Mouse (Mus musculus): ENCODE data around the gene Mlx.
A peak's percentile ranks its signal among the peaks of the same experiment; 100 is the strongest.

Gene Mlx

GRCm38 (mm10) chr11:101065002-101065401 is 22.1 kb upstream of the Mlx start:
- DNase-seq (ENCODE audit: low spot score in 2 of 2) = no peak

- DNase-seq (ENCODE audit: low spot score in 2 of 2) = peak; percentile 66 to 83
Measured at GRCm38 (mm10) chr11:101066549-101067412, 20.3 kb upstream of the Mlx start.

- DNase-seq (ENCODE audit: low spot score in 2 of 2) = peak; percentile 91 to 95
Measured at GRCm38 (mm10) chr11:101069391-101070188, 17.5 kb upstream of the Mlx start, which contains the start of gene Naglu. Naglu (plus strand) TSS chr11:101070012.

GRCm38 (mm10) chr11:101070189-101070527 is 16.9 kb upstream of the Mlx start:
- DNase-seq (ENCODE audit: low spot score in 2 of 2) = no peak

- no peak for DNase-seq (ENCODE audit: low spot score in 2 of 2)
Measured at GRCm38 (mm10) chr11:101070987-101071386, 16.1 kb upstream of the Mlx start.

- DNase-seq (ENCODE audit: low spot score in 2 of 2) = no peak
Measured at GRCm38 (mm10) chr11:101071810-101072428, 15.2 kb upstream of the Mlx start.

GRCm38 (mm10) chr11:101078121-101078520 is 9.0 kb upstream of the Mlx start, which contains the start of gene Hsd17b1:
Hsd17b1 (plus strand) TSS chr11:101078411.
- no peak for DNase-seq (ENCODE audit: low spot score in 2 of 2)

- DNase-seq (ENCODE audit: low spot score in 2 of 2) = no peak
Measured at GRCm38 (mm10) chr11:101079746-101080145, 7.3 kb upstream of the Mlx start.

- no peak for DNase-seq (ENCODE audit: low spot score in 2 of 2)
Measured at GRCm38 (mm10) chr11:101080421-101080820, 6.7 kb upstream of the Mlx start.

- DNase-seq (ENCODE audit: low spot score in 2 of 2) = no peak
Measured at GRCm38 (mm10) chr11:101081659-101082058, 5.4 kb upstream of the Mlx start.

GRCm38 (mm10) chr11:101082208-101083082 is 4.6 kb upstream of the Mlx start, which contains the start of gene Coasy:
Coasy (plus strand) TSS chr11:101082565.
- DNase-seq (ENCODE audit: low spot score in 2 of 2) = peak; percentile 76 to 80

GRCm38 (mm10) chr11:101083083-101083697 is 3.9 kb upstream of the Mlx start:
- DNase-seq (ENCODE audit: low spot score in 2 of 2) = no peak

GRCm38 (mm10) chr11:101084246-101084645 is 2.8 kb upstream of the Mlx start:
- no peak for DNase-seq (ENCODE audit: low spot score in 2 of 2)

- no peak for DNase-seq (ENCODE audit: low spot score in 2 of 2)
Measured at GRCm38 (mm10) chr11:101084811-101085210, 2.3 kb upstream of the Mlx start.

GRCm38 (mm10) chr11:101085617-101086322 is 1.3 kb upstream of the Mlx start:
- no peak for DNase-seq (ENCODE audit: low spot score in 2 of 2)

- no peak for DNase-seq (ENCODE audit: low spot score in 2 of 2)
Measured at GRCm38 (mm10) chr11:101086323-101086674, 778 bp upstream of the Mlx start.

GRCm38 (mm10) chr11:101087682-101088055 is 592 bp downstream of the Mlx start:
- DNase-seq (ENCODE audit: low spot score in 2 of 2) = no peak

- DNase-seq (ENCODE audit: low spot score in 2 of 2) = no peak
Measured at GRCm38 (mm10) chr11:101089931-101090330, 2.9 kb downstream of the Mlx start.

- no peak for DNase-seq (ENCODE audit: low spot score in 2 of 2)
Measured at GRCm38 (mm10) chr11:101094930-101095313, 7.8 kb downstream of the Mlx start.

GRCm38 (mm10) chr11:101095314-101096024 is 8.4 kb downstream of the Mlx start, which contains the start of gene Psmc3ip:
Psmc3ip (minus strand) TSS chr11:101095436.
- DNase-seq (ENCODE audit: low spot score in 2 of 2) = peak; percentile 91

All from natural killer cell, adult 2 months (primary cell).